Mouse (Mus musculus) spleen, postnatal 10 days (tissue): ENCODE measurements around the gene Hmg20a.

ENCODE experiments used
- DNase-seq, 2 experiments: peaks; one replicate each; pipeline ENCODE4 v3.0.0; 2021 to 2022; ENCODE audit warnings: low spot score in 2 of 2

Hmg20a gene

DNA sequence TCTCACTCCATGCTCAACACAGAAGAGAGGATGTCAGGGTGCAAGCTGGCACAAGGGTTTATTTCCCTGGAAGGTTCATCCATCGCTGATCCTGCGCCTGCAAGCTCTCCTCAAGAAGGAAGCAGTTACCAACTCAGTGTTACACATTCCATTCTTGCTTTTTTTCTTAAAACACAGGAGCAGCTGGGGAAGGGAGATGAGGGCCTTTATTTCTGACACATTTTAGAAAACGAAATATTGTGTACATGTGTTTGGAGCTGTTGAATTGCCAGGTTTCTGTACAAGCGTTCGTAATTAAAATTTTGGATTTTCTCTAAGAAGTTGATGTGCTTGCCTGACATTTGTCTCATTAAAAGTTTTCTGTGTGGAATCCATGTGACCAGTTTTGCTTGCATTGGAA is 78.2 kb downstream of the Hmg20a start:
- DNase-seq = no peak

DNA sequence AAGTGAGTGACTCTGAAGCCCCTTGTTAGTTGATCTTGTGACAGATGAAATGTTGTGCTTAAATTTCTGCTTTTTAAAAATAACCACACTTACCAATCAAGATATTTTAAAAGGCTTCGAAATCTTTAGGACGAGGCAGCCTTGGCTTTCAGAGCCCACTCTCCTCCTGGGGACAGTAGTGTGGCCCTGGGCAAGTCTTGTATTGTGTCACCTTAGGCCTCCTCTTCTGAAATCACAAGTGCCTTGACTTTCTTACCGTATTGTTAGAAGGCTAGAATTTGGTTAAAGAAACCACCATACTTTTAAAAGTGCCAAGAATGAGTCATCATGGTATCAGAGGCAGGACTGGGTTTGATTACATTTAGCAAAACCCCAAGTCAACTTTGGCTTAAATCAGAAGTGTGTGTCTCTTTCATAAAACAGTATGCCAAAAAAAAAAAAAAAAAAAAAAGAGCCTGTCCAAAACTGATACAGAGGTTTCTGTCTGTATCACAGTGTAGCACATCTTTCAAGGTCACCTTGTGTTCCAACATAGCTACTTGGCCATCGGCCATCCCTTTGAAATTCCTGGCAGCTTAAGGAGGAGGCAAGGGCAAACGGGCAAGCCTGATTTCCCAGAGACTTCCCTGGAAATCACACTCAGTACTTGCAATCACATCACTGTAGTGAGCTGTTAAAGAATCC is 78.9 kb downstream of the Hmg20a start:
- no peak for DNase-seq

DNA sequence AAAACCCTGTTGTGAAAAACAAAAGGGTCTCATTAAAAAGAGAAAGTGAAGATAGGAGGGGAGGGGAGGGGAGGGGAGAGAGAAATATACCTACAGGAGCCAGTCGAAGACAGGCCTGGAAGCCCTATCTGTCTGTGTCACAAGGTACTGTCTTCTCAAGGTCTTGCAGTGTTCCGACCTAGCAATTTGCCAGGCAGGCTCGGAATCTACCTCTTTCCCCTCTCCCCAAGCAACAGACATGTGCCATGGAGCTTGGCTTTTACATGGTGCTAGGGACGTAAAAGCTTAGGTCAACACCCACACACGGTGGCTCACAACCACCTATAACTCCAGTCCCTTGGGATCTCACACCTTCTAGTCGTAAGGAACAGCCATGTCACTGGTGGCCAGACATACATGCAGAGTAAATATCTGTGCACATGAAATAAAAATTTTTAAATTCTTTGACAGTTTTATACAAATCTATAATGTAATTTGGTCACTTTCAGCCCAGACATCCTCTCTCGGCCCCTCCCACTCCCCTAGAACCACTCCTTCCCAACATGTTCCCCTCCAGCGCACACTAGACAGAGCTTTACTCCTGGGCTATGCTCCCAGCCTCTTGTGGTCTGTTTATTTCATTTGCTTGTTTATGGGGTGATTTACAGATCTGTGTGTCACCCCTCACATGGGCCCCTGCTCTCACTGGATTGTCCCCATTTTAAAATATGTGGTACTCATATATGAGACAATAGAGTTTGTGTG is 81.1 kb downstream of the Hmg20a start:
- DNase-seq = no peak

DNA sequence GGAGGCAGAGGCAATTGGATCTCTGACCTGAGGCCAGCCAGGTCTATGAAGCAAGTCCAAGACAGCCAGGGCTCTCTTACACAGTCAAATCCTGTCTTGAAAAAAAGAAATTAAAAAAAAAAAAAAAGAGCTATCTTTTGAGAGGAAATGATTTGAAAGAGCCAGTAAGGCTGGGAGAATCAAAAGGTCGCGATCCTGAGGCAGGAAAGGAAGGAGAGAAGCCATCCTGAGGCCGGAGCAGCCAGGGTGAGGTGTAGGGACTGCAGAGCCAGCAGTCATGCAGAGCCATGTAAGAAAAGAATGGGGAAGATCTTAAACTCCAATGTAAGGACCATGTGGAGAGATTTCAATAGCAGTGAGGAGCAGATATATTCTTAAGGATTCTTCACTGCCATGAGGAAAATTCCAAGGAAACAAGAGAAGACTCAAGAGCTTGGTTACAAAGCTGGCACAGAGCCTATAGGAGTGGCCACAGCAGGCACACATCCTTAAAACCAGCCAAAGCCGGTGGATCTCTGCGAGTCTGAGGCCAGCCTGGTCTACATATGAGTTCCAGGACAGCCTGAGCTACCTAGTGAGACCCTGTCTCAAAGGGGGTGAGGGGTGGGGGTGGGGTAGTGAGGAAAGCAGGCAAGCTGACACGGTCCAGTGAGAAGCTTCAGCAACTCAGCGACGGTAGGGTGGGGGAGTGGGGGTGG is 82.6 kb downstream of the Hmg20a start:
- no peak for DNase-seq

DNA sequence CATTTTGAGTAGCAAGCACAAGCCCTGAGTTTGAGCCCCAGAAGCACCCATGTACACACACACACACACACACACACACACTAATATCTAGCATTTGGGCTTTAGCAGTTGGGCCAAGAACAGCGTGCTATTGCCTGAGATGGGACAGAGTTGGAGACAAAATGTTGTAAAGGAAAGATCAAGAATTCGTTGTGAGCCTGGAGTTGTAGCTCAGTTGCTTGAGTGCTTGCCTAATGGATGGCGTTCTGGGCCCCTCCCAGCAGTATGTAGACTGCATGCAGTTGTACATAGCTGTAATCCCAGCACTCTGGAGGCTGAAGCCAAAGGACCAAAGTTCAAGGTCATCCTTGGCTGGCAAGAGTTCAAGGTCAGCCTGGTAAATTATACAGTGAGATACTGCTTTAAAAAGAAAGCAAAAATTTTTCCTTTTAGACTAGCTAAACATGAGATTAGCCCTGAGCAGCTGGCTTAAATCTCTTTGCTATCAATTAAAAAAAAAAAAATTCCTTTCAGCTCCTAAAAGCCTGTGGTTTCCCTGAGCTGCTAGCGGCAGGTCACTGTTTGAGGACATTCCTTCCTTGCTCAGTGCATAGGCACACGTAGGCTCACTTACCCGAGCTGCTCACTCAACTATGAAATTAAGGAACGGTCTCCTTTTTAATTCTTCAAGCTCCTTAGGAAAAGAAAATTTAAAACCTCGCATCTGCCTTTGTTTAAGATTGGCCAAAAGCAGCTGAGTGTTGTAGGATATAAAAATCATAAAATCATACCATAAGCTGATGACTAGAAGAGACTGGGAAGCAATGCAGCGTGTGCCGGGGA is 83.5 kb downstream of the Hmg20a start:
- DNase-seq = no peak

DNA sequence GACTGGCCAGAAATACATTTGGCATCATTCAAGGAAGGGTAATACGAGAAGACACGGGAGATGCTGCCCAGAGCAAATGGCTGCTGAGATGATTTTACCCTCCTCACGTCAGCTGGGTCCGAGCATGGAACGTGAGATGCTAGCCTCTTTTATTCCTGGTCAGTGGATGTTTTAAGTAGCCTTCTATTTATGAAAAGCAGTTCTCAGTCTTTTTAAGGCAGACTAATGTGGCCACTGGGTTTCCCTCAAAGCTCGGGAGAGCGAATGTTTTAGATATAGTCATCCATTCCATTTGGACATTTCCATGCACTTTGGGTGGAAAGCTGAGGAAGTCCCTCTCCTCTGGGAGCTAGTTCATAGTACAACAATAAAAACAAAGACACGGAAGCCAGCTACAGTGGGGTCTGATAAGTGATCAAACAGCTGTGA is 84.1 kb downstream of the Hmg20a start:
- DNase-seq = no peak

DNA sequence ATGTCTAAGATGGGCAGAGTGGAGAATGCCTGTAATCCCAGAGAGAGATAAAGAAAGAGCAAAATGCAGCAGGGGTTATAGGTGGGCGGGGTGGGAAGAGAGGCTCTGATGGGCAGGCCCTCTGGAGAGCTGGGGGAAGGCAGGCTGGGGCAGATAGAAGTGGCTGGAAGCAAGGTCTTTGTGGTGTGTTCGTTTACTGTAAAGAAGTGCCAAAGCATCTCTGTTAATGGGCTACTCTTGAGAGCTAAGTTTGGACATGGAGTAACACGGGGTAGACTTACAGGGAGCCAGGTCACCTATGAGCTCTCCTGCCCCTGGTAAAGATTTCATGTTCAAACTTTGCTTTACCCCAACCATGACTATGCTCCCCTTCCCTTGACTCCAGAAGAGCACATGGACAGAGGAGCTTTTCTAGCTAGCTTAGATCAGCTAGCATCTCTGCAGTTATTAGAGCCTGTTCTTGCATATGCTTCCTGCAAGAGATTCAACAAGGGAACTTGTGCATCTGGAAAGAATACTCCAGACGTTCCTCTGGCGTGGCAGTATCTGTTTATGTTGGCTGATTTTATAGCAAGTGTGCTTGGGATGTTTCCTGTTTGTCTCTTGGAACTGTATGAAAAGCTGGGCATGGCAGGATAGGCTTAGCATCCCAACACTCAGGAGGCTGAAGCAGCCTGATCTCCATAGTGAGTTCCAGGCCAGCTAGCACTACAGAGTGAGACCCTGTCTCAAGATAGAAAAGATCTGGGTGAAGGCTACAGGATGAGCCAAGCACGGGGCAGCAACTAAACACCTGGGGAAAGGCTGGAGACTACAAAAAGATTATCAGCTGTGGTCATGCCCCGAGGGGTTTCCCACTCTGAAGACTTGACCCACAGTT is 85.5 kb downstream of the Hmg20a start:
- no peak for DNase-seq

DNA sequence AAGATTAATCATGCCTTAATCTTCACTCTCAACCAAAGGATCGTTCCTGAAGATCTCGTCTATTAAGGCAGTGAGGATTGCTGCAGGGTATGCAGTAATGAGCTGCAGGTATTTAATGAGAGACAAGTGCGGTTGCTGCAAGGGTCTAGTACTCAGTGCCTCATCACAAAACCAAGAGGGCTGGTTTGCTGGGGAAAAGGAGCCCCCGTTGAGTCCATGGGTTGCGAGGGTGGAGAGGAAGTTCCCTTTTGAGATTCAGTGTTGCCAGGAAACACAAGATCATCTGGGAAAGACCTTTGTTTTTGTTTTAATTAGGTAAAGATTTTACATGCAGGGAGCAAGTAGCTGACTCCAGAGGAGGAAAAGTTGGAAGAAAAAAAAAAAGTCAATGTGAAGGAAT is 86.1 kb downstream of the Hmg20a start:
- DNase-seq = no peak

DNA sequence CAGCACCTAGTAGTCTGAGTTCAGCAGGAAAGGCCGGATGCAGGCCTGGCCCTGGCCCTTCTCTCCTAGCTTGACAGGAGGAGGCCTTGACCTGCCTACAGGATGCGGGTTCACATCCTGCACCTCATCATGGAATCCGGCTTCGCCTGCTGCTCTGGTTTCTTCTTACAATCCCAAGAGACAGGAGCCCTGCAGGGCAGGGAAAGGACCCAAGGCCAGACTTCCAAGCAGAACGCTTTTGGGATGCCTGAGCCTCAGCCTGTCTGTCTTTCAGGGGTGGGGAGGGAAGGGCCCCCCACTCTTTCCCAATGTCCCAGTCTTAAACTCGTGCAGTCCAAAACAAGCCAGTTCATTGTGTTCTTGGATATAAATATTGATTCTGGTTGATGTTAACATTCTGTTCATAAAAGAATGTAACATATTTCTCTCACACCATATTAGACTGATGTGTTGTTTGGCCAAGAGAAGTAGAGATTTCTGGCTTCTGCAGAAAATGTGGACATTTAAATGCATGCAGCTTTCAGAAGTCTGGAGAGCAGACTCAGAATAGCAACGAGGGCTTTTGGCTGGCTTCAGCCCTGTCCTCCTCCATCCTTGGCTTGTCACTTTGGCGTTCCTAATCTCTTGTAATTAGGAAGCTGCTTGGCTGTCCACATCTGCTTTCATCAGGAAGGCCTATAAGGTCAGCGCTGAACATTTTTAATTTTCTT is 86.8 kb downstream of the Hmg20a start:
- no peak for DNase-seq

DNA sequence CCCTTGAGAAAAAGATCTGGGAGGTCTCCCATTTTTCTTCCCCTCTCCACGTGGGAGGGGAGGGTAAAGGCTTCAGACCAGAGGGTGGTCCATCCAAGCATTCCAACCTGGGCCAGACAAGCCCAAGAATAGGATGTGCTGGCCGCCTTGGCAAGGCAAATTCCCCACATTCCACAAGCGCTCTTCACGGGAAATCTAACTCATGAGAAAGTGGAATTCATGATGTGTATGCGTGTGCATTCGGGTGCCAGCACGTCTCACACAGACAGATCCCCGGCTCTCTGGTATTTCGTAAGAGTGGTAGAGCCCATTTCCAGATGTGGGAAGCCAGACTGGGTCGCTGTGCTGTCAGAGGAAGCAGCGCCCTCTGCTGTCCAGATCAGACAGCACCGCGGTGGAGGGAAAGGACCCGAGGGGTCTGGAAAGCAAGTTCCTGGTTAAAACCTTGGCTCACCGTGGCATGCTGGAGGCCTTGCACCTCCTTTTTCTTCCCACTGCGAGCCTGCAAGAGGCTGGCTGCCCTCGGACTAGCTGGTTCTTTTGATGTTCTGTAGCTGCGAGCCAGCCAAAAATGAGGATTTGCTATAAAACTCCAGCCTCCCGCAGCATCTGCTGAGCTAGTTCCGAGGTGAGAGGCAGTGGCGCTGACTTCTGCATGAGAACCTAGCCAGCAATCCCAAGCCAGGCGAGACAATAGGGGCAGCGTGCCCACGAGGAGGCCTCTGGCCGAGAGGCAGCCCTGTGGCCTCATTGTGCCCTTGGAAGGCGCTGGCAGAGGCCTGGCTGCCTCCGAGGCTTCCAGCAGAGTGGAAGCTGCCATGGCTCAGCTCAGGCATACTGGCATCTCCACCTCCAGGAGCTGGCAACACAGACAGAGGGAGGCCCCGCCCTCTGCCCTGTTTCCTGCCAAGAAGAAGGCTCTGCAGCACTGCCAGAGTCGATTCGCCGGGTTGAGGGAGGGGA is 87.7 kb downstream of the Hmg20a start:
- DNase-seq = peak; percentile 73 to 88

DNA sequence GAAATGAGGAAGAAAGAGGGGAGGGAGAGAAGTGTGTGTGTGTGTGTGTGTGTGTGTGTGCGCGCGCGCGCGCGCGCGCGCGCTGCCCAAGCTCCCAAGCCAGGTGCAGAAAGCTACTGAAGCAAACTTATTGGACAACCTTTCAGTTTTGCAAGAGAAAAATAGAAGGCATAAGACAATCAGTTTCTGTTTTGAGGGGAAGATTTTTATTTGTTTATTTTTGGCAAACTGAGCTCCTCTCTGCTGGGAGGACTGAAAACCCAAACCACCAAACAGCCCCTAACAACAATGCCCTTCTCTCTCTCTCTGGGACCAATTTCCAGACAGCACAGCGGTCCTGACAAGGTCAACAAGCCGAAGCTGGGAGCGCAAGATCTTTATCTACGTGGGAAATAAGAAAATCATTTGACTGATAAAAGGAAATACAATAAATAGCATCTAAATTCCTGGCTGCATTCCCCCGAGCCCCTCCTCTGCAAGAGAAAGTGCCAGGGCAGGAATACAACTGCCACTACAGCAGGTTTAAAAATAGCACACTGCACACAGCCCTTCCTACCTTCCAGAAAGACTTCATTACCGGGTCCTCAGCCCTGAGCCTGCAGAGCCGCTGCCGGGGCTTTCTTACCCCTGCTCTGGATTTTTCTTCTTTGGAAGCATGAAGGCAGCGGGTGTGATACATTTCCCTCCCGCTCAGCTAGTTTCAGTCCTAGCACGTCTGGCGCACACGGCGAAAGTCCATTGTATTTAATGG is 88.7 kb downstream of the Hmg20a start:
- DNase-seq = no peak

DNA sequence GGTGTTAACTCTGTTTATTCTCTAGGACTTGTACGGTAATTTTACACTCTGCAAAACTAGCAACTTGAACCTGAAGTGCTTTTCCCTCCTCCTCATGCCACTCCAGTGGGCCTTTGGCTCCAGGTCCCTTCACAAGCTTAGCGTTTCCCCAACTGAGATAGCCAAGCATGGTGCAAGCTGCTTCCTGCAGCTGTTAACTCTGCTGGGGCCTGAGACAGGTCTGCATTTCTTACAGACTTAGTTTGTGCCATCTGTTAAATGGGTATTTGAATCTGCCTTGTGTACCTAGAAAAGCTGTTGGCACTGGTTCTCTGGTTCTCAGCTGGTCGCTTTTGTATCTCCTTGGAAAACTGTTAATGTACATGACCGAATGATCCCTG is 89.3 kb downstream of the Hmg20a start:
- DNase-seq = no peak

DNA sequence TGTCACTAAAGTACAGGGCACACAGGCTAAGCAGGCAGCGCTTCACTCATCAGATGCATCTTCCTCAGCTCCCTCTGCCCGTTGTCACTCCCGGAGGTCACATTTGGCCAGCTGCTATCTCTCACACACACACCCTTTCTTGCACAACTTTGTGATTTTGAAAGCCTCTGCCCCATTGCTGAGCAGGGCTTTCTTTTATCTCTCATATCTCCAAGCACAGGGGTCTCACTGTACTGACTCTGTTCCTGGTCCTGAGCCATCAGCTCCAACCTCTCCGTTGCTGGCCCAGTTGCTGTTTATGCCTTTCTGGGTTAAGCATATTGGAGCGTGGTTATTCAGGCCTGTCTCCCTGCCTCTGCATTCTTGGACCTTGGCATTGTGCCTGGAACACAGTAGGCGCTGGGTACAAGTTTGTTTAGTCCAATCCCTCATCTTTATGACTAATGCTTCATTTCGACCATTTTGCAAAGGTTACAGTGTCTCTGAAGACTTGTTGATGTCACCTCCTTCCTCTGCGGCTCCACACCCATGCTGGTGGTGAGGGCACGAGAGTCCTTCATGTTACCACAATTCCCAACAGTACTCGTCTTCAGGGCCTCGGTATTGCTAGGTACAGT is 90.5 kb downstream of the Hmg20a start:
- no peak for DNase-seq

DNA sequence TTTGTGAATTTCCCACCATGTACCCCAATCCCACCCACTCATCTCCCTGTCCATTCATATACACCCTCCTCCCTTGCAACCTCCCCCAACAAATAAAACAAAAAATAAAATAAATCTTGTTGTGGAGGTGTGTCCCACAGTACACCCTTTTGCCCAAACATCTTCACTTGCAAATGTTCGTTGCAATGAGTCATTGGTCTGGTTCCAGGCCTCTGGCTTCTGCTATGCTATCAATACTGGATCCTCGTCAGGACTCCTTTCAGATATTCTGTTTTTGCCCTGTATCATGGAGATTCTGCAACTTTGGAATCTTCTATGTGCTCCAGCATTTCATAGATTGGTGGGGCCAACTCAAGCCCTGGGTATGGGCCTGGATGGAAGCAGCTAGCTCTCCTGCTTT is 91.9 kb downstream of the Hmg20a start:
- no peak for DNase-seq

DNA sequence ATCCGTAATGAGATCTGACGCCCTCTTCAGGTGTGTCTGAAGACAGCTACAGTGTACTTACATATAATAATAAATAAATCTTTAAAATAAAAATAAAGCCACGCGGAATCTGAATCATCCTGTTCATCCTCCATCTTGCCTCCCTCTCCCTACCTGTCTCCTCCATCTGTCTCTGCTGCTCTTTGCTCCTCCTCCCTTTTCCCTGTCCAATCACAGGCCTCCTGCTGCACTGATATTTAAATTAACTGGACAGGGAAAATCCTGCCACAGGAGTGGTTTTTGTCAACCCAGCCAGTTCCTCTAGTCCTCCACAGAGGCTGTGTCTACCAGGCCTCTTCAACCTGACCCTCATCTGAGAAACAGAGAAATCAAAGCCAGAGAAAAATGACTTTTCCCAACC is 94.1 kb downstream of the Hmg20a start:
- no peak for DNase-seq

DNA sequence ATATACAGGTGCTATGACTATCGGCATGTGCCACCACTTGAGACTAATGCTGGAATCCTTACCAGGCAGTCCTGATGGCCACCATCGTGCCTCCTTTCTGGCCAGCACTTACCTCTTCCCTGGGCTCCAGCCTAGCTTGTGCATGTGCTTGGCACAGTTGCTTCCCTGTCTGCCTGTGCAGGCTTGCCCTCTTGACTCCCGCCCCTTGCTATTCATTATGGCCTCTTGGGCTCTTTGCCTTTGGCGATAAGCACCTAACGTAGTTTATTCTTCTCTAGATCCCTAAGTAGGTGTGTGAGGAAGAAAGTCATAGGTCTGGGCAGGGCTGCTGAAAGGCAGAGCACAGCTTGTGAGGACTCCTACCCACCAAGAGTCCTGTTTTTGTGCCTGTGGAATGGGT is 96.7 kb downstream of the Hmg20a start:
- DNase-seq = no peak

DNA sequence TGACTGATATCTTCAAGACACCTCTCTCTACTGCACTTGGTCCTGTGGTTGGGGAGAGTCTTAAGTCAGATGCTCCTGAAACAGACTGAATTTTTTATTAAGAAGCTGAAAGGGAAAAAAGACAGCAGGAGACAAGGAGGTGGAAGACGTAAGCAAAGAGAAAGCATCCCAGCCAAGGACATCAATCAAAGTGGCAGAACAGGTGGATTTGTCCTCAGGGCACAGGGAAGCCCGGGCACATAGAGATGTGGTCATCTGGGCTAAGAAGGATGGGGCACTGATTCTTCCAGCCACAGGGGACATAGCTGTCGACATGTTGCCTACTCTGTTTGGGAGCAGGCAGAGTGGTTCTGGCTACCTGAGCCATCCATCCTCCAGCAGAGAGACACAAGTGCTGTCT is 97.8 kb downstream of the Hmg20a start:
- DNase-seq = no peak

DNA sequence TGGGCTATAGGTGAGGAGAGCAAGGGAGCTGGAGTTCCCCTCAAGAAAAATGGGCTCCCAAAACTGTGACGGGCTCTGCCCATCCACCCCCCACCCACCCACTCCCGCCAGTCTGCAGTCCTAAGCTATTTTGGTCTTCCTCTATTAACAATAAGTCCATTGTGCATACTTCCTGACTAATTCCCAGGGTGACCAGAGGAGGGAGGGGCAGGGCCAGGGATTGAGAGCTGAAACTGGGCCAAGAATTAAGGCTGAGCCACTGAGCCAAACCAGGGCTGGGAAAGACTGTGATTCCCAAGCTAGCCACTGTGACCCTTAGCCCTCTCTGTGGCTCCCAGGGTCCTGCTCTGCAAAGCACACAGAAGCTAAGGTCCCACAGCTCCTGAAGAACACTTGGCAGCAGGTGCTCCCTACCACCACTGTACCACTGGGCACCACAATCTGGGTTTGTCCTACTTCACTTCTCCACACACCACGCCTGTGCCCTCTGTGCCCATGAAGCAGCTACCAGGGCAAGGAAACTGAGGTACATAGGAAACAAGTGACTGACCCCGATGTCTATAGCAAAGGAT is 98.4 kb downstream of the Hmg20a start:
- no peak for DNase-seq
